Mouse (Mus musculus): ENCODE results near the gene Adcy9.

- TF ChIP-seq CTCF (IDR thresholded peaks at IDR 0.05; ENCODE audit: extremely low read depth, insufficient read depth, insufficient read length, insufficient replicate concordance) = no peak
- no peak for TF ChIP-seq POLR2A (IDR thresholded peaks at IDR 0.05; ENCODE audit: low read depth, low read length)
These were observed 2.7 kb upstream of the Adcy9 start for GRCm38 (mm10) chr16:4422991-4423390.
